Mouse (Mus musculus): Measurements from ENCODE around the gene Slc17a6. TPM values are rescaled to one million over a fixed set of nuclear protein-coding genes. Genes with fewer than 3 reads are reported as not detected.

Gene Slc17a6
- total and polyA plus RNA-seq, 2 experiments, result not detected

DNA sequence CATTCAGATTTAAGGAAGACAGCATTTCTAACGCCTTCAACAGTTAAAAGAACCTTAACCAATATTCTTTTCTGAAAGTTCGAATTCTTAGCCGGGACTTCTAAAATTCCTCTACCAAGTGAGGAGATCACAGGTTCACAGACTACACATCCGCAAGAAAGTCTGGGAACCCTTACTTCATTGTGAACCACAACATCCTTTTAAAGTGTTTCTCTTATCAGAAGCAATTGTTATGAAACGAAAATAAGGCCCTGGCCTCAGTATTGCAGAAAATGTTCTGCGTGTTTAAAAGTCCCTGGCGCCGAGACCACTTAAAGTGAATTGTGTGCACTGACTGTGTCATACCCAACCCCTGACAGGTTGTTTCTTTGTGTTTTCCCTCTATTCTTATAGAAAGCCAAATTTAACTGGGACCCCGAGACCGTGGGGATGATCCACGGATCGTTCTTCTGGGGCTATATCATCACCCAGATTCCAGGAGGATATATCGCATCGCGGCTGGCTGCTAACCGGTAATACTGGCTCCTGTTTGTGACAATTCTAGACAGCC lies 4.7 kb downstream of the Slc17a6 start:
- Histone ChIP-seq H3K4me1 (ENCODE audit: control insufficient read depth, insufficient read depth, low read length) (no peaks in the 10 kb centered on the region), H3K79me2 (ENCODE audit: control insufficient read depth, insufficient read depth, low read length) (no peaks in the 10 kb centered on the region), H3K9ac (ENCODE audit: low read depth, low read length) (no peak overlapping the region), H3K27ac (replicated peaks; ENCODE audit: insufficient read depth, low read depth, low read length) (no peak overlapping the region), H3K27me3 (ENCODE audit: control insufficient read depth, insufficient read depth, low read length) (peaks cover 29% of the 10 kb centered on the region), H3K4me3 (ENCODE audit: insufficient read depth, low read depth, low read length) (no peak overlapping the region), H3K36me3 (ENCODE audit: control insufficient read depth, insufficient read depth, low read length) (no peaks in the 10 kb centered on the region)
- WGBS, result 5% methylated on average over 16 of the region's 16 CpGs
- TF ChIP-seq CTCF (IDR thresholded peaks at IDR 0.05; ENCODE audit: low read depth, low read length), result no peak
- no peak for TF ChIP-seq POLR2A (IDR thresholded peaks at IDR 0.05; ENCODE audit: extremely low read depth, insufficient read depth, low read length)
- DNase-seq (ENCODE audit: extremely low read depth, low read depth, low spot score), result no peak

DNA sequence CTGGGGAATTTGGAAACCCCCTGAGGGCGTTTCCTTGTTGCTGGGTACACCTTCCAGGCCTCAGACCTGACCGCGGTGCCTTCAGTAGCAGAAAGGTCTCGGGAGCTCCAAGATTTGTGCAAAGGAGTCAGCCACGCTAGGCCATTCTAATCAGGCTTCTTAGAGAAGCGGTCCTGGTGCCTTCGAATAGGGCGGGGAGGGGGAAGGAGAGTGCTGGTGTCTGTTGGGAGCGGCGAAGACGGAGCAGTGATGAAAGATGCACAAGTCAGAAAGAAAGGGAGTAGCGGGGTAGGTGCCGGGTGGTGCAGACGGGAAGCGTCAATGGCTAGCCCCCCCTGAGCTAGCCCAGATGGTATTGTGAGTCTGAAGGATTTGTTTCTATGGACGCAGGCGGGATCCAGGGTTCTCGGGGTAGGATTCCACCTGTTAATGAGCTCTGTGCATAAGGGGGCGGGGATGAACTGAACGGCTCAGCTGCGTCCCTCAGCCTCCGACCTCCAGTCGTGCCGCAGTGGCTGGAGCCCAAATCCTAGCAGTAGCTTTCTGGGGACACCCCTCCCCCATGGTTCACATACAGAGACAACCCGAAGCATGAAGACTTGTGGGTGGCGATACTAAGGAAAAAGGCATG lies 5.3 kb downstream of the Slc17a6 start:
- no peak for DNase-seq (ENCODE audit: extremely low read depth, low read depth, low spot score)
- Histone ChIP-seq H3K36me3 (ENCODE audit: control insufficient read depth, insufficient read depth, low read length) (no peaks in the 10 kb centered on the region), H3K79me2 (ENCODE audit: control insufficient read depth, insufficient read depth, low read length) (no peaks in the 10 kb centered on the region), H3K27me3 (ENCODE audit: control insufficient read depth, insufficient read depth, low read length) (peaks cover 23% of the 10 kb centered on the region), H3K27ac (replicated peaks; ENCODE audit: insufficient read depth, low read depth, low read length) (no peak overlapping the region), H3K4me1 (ENCODE audit: control insufficient read depth, insufficient read depth, low read length) (no peaks in the 10 kb centered on the region), H3K9ac (ENCODE audit: low read depth, low read length) (no peak overlapping the region), H3K4me3 (ENCODE audit: insufficient read depth, low read depth, low read length) (no peak overlapping the region)
- TF ChIP-seq CTCF (IDR thresholded peaks at IDR 0.05; ENCODE audit: low read depth, low read length) (no peak), POLR2A (IDR thresholded peaks at IDR 0.05; ENCODE audit: extremely low read depth, insufficient read depth, low read length) (no peak)
- WGBS, result 1% methylated on average over 26 of the region's 26 CpGs

DNA sequence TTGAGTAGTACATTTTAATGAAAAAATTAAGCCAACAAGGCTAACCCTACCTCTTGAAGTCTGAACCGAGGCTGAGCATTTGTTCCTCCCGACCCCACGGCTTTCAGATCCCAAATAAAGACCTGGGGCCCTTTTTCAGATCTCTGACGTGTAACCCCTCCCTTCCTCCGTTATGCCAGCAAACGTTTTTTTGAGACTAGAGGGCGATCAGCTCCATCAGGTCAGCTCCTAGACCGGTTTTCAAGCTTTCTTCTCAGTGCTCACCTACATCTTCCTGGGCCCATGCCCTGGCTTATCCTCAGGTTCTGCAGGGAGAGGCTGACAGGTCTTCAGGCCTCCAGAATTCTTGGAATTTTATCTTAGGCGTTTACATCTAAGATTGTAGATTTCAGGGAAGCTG lies 5.9 kb downstream of the Slc17a6 start:
- no peak for DNase-seq (ENCODE audit: extremely low read depth, low read depth, low spot score)
- Histone ChIP-seq H3K9ac (ENCODE audit: low read depth, low read length) (no peak overlapping the region), H3K27ac (replicated peaks; ENCODE audit: insufficient read depth, low read depth, low read length) (no peak overlapping the region), H3K27me3 (ENCODE audit: control insufficient read depth, insufficient read depth, low read length) (peaks cover 23% of the 10 kb centered on the region), H3K79me2 (ENCODE audit: control insufficient read depth, insufficient read depth, low read length) (no peaks in the 10 kb centered on the region), H3K36me3 (ENCODE audit: control insufficient read depth, insufficient read depth, low read length) (no peaks in the 10 kb centered on the region), H3K4me1 (ENCODE audit: control insufficient read depth, insufficient read depth, low read length) (no peaks in the 10 kb centered on the region), H3K4me3 (ENCODE audit: insufficient read depth, low read depth, low read length) (no peak overlapping the region)
- TF ChIP-seq CTCF (IDR thresholded peaks at IDR 0.05; ENCODE audit: low read depth, low read length) (no peak), POLR2A (IDR thresholded peaks at IDR 0.05; ENCODE audit: extremely low read depth, insufficient read depth, low read length) (no peak)
- WGBS, result 2% methylated on average over 9 of the region's 9 CpGs

- H3K4me3 ChIP-seq (ENCODE audit: insufficient read depth, low read depth, low read length), result no peak overlapping the region
- H3K4me1 ChIP-seq (ENCODE audit: control insufficient read depth, insufficient read depth, low read length), result no peaks in the 10 kb centered on the region
- H3K27ac ChIP-seq (replicated peaks; ENCODE audit: insufficient read depth, low read depth, low read length), result no peak overlapping the region
- no peak overlapping the region for H3K9ac ChIP-seq (ENCODE audit: low read depth, low read length)
- no peaks in the 10 kb centered on the region for H3K79me2 ChIP-seq (ENCODE audit: control insufficient read depth, insufficient read depth, low read length)
- 7% methylated on average over 9 of the region's 9 CpGs for WGBS
- DNase-seq (ENCODE audit: extremely low read depth, low read depth, low spot score), result no peak
- TF ChIP-seq POLR2A (IDR thresholded peaks at IDR 0.05; ENCODE audit: extremely low read depth, insufficient read depth, low read length) (no peak), CTCF (IDR thresholded peaks at IDR 0.05; ENCODE audit: low read depth, low read length) (no peak)
- H3K27me3 ChIP-seq (ENCODE audit: control insufficient read depth, insufficient read depth, low read length), result peaks cover 23% of the 10 kb centered on the region
- no peaks in the 10 kb centered on the region for H3K36me3 ChIP-seq (ENCODE audit: control insufficient read depth, insufficient read depth, low read length)
Observed at GRCm38 (mm10) chr7:51628349-51628748, 6.5 kb downstream of the Slc17a6 start.

- WGBS, result 12% methylated on average over 3 of the region's 3 CpGs
- TF ChIP-seq POLR2A (IDR thresholded peaks at IDR 0.05; ENCODE audit: extremely low read depth, insufficient read depth, low read length) (no peak), CTCF (IDR thresholded peaks at IDR 0.05; ENCODE audit: low read depth, low read length) (no peak)
Observed at GRCm38 (mm10) chr7:51629206-51629605, 7.4 kb downstream of the Slc17a6 start.

DNA sequence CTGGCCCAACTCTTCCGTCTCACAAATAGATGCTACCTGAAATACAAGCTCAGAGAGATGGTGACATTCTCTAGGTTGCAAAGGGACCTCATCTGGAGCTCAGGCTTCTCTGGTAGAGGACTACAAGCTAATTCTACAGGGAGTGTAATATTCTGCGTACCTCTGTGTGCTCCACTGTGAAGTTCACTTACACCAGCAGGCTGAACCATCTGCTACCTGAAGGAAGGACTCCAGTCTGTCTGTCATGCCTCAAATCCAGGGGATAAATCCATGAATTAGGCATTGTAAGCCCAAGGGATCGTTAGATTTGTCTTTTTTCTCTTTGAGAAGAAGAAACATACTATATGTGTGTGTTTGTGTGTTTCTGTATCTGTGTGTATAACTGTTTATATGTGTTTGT lies 9.4 kb downstream of the Slc17a6 start:
- no peaks in the 10 kb centered on the region for H3K36me3 ChIP-seq (ENCODE audit: control insufficient read depth, insufficient read depth, low read length)
- no peak overlapping the region for H3K9ac ChIP-seq (ENCODE audit: low read depth, low read length)
- H3K4me1 ChIP-seq (ENCODE audit: control insufficient read depth, insufficient read depth, low read length), result no peaks in the 10 kb centered on the region
- WGBS, result 47% methylated on average over 3 of the region's 3 CpGs
- peaks cover 16% of the 10 kb centered on the region; the same call in 1 of the 2 replicates for H3K27me3 ChIP-seq (ENCODE audit: control insufficient read depth, insufficient read depth, low read length)
- no peak for DNase-seq (ENCODE audit: extremely low read depth, low read depth, low spot score)
- no peak overlapping the region for H3K27ac ChIP-seq (replicated peaks; ENCODE audit: insufficient read depth, low read depth, low read length)
- no peak for TF ChIP-seq POLR2A (IDR thresholded peaks at IDR 0.05; ENCODE audit: extremely low read depth, insufficient read depth, low read length)
- TF ChIP-seq CTCF (IDR thresholded peaks at IDR 0.05; ENCODE audit: low read depth, low read length), result no peak
- H3K79me2 ChIP-seq (ENCODE audit: control insufficient read depth, insufficient read depth, low read length), result no peaks in the 10 kb centered on the region
- H3K4me3 ChIP-seq (ENCODE audit: insufficient read depth, low read depth, low read length), result no peak overlapping the region

More at GRCm38 (mm10) chr7:51629206-51629605, 7.4 kb downstream of the Slc17a6 start:
- no peak overlapping the region for H3K27ac ChIP-seq (replicated peaks; ENCODE audit: insufficient read depth, low read depth, low read length)
- H3K27me3 ChIP-seq (ENCODE audit: control insufficient read depth, insufficient read depth, low read length), result peaks cover 23% of the 10 kb centered on the region
- no peaks in the 10 kb centered on the region for H3K36me3 ChIP-seq (ENCODE audit: control insufficient read depth, insufficient read depth, low read length)
- H3K79me2 ChIP-seq (ENCODE audit: control insufficient read depth, insufficient read depth, low read length), result no peaks in the 10 kb centered on the region
- no peak for DNase-seq (ENCODE audit: extremely low read depth, low read depth, low spot score)
- no peak overlapping the region for H3K9ac ChIP-seq (ENCODE audit: low read depth, low read length)
- no peaks in the 10 kb centered on the region for H3K4me1 ChIP-seq (ENCODE audit: control insufficient read depth, insufficient read depth, low read length)
- no peak overlapping the region for H3K4me3 ChIP-seq (ENCODE audit: insufficient read depth, low read depth, low read length)

Measured in liver, adult 2 months (tissue).